Mouse (Mus musculus) v-Abl transformed pro-B cells (cell line): ENCODE measurements at regions not wholly inside any gene's neighbourhood (a gene's known extent, or its start where the extent isn't known, plus 50 kb on each side); places are given as distances from the start of the nearest gene placed in this dataset.

Experiments used
- in situ Hi-C, 2 experiments: fragments of 400-800 bp; cut with MboI; formaldehyde crosslinking; loops; one replicate each; pipeline ENCODE4 v1.15.1; 2025; ENCODE audit not compliant: unreplicated experiment in 2 of 2

- in situ Hi-C loops: no loop called here
Measured at GRCm38 (mm10) chr1:193732113-193732512, 362.0 kb upstream of the Camk1g start.

- in situ Hi-C loops: loop anchor here (25.0 kb wide), 1 partner anchor 510 kb away; the partner anchor contains the start of genes Lamb3 (in 2 of the 2) and Traf3ip3 (in 2 of the 2)
Measured at GRCm38 (mm10) chr1:193721850-193722249, 351.8 kb upstream of the Camk1g start.

GRCm38 (mm10) chr1:193720420-193720851 lies 350.3 kb upstream of the Camk1g start:
- in situ Hi-C loops: loop anchor here (25.0 kb wide), 1 partner anchor 508 kb away; the partner anchor contains the start of genes Lamb3 (in 2 of the 2) and Traf3ip3 (in 2 of the 2)

- in situ Hi-C loops: loop anchor here (25.0 kb wide), 1 partner anchor 503 kb away; the partner anchor contains the start of genes Lamb3 (in 2 of the 2) and Traf3ip3 (in 2 of the 2)
Measured at GRCm38 (mm10) chr1:193715328-193715727, 345.2 kb upstream of the Camk1g start.

- in situ Hi-C loops: loop anchor here (25.0 kb wide), 1 partner anchor 502 kb away; the partner anchor contains the start of genes Lamb3 (in 2 of the 2) and Traf3ip3 (in 2 of the 2)
Measured at GRCm38 (mm10) chr1:193714631-193715030, 344.5 kb upstream of the Camk1g start.

GRCm38 (mm10) chr1:193705205-193705604 lies 335.1 kb upstream of the Camk1g start:
- in situ Hi-C loops: loop anchor here (10.0 to 25.0 kb wide), 2 partner anchors 493 to 1250 kb away; partner anchors contain the start of genes Lamb3 (in 2 of the 2) and Traf3ip3 (in 2 of the 2)

GRCm38 (mm10) chr1:193702707-193703419 lies 332.8 kb upstream of the Camk1g start:
- in situ Hi-C loops: loop anchor here (5.0 to 25.0 kb wide), 4 partner anchors 316 to 1252 kb away; partner anchors contain the start of genes Lamb3 (in 2 of the 2) and Traf3ip3 (in 2 of the 2)

GRCm38 (mm10) chr1:193700217-193700616 lies 330.1 kb upstream of the Camk1g start:
- in situ Hi-C loops: loop anchor here (5.0 to 25.0 kb wide), 4 partner anchors 313 to 1255 kb away; partner anchors contain the start of genes Lamb3 (in 2 of the 2) and Traf3ip3 (in 2 of the 2)

GRCm38 (mm10) chr1:193698603-193699266 lies 328.6 kb upstream of the Camk1g start:
- in situ Hi-C loops: loop anchor here in 1 of 2 experiments (25.0 kb wide), 1 partner anchor 1139 kb away; no protein-coding TSS in a partner anchor

GRCm38 (mm10) chr1:193697857-193698256 lies 327.8 kb upstream of the Camk1g start:
- in situ Hi-C loops: loop anchor here in 1 of 2 experiments (25.0 kb wide), 1 partner anchor 1139 kb away; no protein-coding TSS in a partner anchor

GRCm38 (mm10) chr1:193697001-193697400 lies 326.9 kb upstream of the Camk1g start:
- in situ Hi-C loops: loop anchor here in 1 of 2 experiments (25.0 kb wide), 1 partner anchor 1140 kb away; no protein-coding TSS in a partner anchor

- in situ Hi-C loops: loop anchor here in 1 of 2 experiments (25.0 kb wide), 1 partner anchor 1144 kb away; no protein-coding TSS in a partner anchor
Measured at GRCm38 (mm10) chr1:193692991-193693390, 322.9 kb upstream of the Camk1g start.

- in situ Hi-C loops: loop anchor here in 1 of 2 experiments (25.0 kb wide), 1 partner anchor 1148 kb away; no protein-coding TSS in a partner anchor
Measured at GRCm38 (mm10) chr1:193689601-193690000, 319.5 kb upstream of the Camk1g start.

GRCm38 (mm10) chr1:193682917-193683316 lies 312.8 kb upstream of the Camk1g start:
- in situ Hi-C loops: loop anchor here in 1 of 2 experiments (25.0 kb wide), 1 partner anchor 1154 kb away; no protein-coding TSS in a partner anchor

- in situ Hi-C loops: loop anchor here in 1 of 2 experiments (25.0 kb wide), 1 partner anchor 1159 kb away; no protein-coding TSS in a partner anchor
Measured at GRCm38 (mm10) chr1:193678448-193678847, 308.4 kb upstream of the Camk1g start.

- in situ Hi-C loops: no loop called here
Measured at GRCm38 (mm10) chr1:193673236-193673830, 303.2 kb upstream of the Camk1g start.

- in situ Hi-C loops: no loop called here
Measured at GRCm38 (mm10) chr1:193672681-193673080, 302.6 kb upstream of the Camk1g start.

- in situ Hi-C loops: no loop called here
Measured at GRCm38 (mm10) chr1:193671816-193672254, 301.7 kb upstream of the Camk1g start.

GRCm38 (mm10) chr1:193671046-193671445 lies 300.9 kb upstream of the Camk1g start:
- in situ Hi-C loops: no loop called here

GRCm38 (mm10) chr1:193670008-193670407 lies 299.9 kb upstream of the Camk1g start:
- in situ Hi-C loops: no loop called here
